Mouse (Mus musculus) erythroblast, embryonic 14.5 days (primary cell): ENCODE data around the gene Hdgfl3.

Experiments
- GATA1 ChIP-seq: IDR thresholded peaks from 2 replicates; pipeline ENCODE4 v1.6.1; 2012; ENCODE audit warnings: low read length, inconsistent platforms, mixed read lengths
- TAL1 ChIP-seq: IDR thresholded peaks from 3 replicates; pipeline ENCODE4 v1.6.1; 2012; ENCODE audit warnings: low read length, inconsistent platforms, mixed read lengths

DNA sequence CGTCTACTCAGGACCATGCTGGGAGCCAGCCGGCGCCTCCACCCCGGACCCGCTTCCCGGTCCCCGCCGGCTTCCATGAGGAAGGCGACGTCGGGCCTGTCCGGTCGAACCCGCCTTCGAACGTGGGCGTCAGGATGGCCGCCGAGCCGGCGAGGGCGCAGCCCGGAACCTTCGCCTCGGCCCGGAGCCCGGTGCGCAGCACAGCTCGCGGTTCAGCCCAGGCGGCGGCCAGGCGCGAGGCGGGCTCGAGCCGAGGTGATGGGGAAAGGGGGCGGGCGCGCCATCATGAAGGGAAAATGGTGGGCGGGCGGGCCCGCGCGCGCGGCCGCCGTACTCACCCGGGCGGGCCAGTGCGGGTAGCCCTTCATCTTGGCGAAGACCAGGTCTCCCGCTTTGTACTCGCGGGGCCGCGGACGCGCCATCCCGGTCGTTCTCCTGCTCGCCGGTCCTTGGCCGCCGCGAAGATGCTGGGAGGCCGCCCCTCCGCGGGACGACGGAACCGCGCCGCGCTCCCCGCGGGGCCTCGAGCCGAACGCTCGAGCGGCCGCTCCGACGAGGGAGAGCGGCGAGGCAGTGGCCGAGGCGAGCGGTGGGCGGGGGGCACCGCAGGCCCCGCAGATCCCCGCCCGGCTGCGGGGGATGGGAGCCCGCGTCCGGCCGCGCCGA lies 539 bp downstream of the Hdgfl3 start:
- no peak for TF ChIP-seq TAL1
- TF ChIP-seq GATA1 = no peak
